Mouse (Mus musculus) heart, adult 2 months (tissue): ENCODE results near the gene Oxa1l.

Experiments used
- EP300 ChIP-seq: fragments of 200-500 bp; IDR thresholded peaks from 2 replicates; pipeline ENCODE4 v1.6.1; 2011; ENCODE audit warnings: low read depth, low read length, control low read depth; ENCODE audit not compliant: insufficient read depth
- POLR2A ChIP-seq: fragments of 200-500 bp; IDR thresholded peaks from 2 replicates; pipeline ENCODE4 v1.6.1; 2011; ENCODE audit warnings: mild to moderate bottlenecking, low read depth, low read length, control low read depth; ENCODE audit not compliant: insufficient read depth

DNA sequence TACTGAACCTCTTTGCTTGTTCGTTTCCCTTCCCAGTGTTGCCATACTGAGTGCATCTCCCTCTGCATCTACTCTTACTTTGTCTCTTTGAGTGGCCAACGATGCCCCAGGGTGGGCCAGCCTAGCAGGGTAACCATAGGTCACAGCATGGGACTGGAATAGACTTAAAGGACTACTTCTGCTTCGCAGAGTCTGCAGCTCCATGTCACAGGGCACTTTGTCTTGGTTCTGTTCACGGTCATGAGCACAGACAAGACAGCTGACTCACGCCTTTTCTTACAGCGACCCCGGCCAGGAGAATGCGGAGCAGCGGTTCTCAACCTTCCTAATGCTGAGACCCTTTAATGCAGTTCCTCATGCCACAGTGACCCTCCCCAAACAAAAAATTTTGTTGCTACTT lies 22.0 kb downstream of the Oxa1l start:
- TF ChIP-seq POLR2A (no peak), EP300 (no peak)
